Mouse (Mus musculus): ENCODE data around the gene Ripor2. TPM values are rescaled to one million over a fixed set of nuclear protein-coding genes. Genes with fewer than 3 reads are reported as not detected.

The Ripor2 gene
- polyA plus RNA-seq, 1 experiment from 2014 or later = 0.70 TPM

DNA sequence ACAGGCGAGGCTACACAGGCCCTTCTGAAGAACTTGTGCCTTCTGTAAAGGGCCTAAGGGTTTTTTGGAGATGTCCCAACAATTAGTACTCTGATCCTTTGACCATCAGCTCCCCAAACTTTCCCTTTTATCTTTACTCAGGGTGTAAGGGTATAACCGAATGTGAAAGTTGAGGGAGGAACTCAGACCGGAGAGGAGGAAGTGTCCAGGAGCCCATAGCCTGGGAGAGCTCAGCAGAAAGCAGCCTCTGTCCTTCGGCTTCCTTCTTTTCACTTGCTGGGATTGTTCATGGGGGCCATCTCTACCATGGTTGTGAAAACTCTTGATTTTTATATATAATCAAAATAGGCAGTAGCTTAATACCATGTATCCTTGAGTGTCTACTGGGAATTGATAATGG, 116.8 kb downstream of the Ripor2 start:
- 81% methylated on average over 4 of the region's 4 CpGs for WGBS
- Histone ChIP-seq H3K4me1 (replicated peaks; ENCODE audit: control insufficient read depth, insufficient read depth, low read length) (no peaks in the 10 kb centered on the region), H3K36me3 (ENCODE audit: control insufficient read depth, insufficient read depth) (no peaks in the 10 kb centered on the region), H3K9ac (ENCODE audit: low read depth, low read length) (no peak overlapping the region), H3K4me3 (ENCODE audit: low read depth, low read length) (no peak overlapping the region), H3K27me3 (replicated peaks; ENCODE audit: control insufficient read depth, insufficient read depth, low read length) (no peaks in the 10 kb centered on the region), H3K9me3 (ENCODE audit: control insufficient read depth) (no peaks in the 10 kb centered on the region), H3K4me2 (replicated peaks; ENCODE audit: low read depth) (no peak overlapping the region), H3K27ac (ENCODE audit: low read depth, low read length) (no peak overlapping the region)
- no peak for ATAC-seq
- TF ChIP-seq CTCF (IDR thresholded peaks at IDR 0.05; ENCODE audit: low read depth) = no peak

DNA sequence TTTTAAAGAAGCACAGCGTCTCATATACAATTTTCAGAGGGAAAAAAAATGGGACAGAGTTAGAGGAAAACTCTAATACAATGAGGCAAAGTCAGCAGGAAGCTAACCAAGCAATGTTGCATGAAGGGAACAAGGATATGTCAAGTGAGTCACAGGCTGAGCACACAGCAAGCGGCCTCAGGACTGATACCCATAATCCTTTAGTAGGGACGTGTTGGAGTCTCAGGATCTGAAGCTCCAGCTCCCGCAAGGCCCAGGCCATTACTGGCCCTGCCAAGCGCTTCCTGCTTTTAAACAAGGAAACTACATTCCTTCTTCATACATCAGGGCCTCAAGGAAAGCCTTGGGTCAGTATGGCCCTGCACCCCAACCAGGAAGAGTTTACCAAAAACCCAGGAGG, 120.1 kb downstream of the Ripor2 start:
- no peaks in the 10 kb centered on the region for H3K27me3 ChIP-seq (replicated peaks; ENCODE audit: control insufficient read depth, insufficient read depth, low read length)
- TF ChIP-seq CTCF (IDR thresholded peaks at IDR 0.05; ENCODE audit: low read depth) = no peak
- no peak overlapping the region for H3K4me3 ChIP-seq (ENCODE audit: low read depth, low read length)
- no peak overlapping the region for H3K4me2 ChIP-seq (replicated peaks; ENCODE audit: low read depth)
- H3K27ac ChIP-seq (ENCODE audit: low read depth, low read length) = no peak overlapping the region
- ATAC-seq = no peak
- H3K9ac ChIP-seq (ENCODE audit: low read depth, low read length) = no peak overlapping the region
- H3K4me1 ChIP-seq (replicated peaks; ENCODE audit: control insufficient read depth, insufficient read depth, low read length) = no peaks in the 10 kb centered on the region
- H3K36me3 ChIP-seq (ENCODE audit: control insufficient read depth, insufficient read depth) = no peaks in the 10 kb centered on the region
- no peaks in the 10 kb centered on the region for H3K9me3 ChIP-seq (ENCODE audit: control insufficient read depth)
- 71% methylated on average over 5 of the region's 5 CpGs for WGBS

DNA sequence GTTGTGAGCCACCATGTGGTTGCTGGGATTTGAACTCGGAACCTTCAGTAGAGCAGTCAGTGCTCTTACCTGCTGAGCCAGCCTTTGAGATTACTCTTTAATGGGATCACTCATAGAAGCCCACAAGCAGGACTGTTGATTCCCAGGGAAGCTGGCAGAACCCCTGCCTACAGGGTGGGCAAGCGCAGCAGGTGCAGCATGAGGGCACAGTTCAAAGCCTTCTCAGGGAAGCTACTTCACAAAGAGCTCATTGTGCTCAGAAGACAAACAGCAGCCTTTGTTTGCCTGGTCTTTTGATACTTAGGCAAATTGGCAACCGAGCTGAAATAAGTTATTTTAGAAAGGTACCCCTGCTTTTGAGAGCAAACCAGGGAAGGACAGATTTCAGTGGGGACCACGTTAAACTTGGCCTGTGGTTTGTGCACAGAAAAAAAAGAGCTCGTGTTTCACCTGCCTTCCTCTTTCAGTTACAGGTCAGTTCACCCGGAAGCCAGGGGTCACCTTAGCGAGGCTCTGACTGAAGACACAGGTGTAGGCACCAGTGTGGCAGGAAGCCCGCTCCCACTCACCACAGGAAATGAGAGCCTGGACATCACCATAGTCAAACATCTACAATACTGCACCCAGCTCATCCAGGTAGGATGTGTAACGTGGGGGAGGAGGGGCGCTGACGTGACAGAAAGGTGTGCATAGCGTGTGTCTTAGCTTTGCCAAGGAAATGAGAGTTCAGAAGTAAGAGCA, 127.8 kb downstream of the Ripor2 start:
- Histone ChIP-seq H3K27me3 (replicated peaks; ENCODE audit: control insufficient read depth, insufficient read depth, low read length) (no peaks in the 10 kb centered on the region), H3K4me2 (replicated peaks; ENCODE audit: low read depth) (no peak overlapping the region), H3K4me1 (replicated peaks; ENCODE audit: control insufficient read depth, insufficient read depth, low read length) (no peaks in the 10 kb centered on the region), H3K36me3 (ENCODE audit: control insufficient read depth, insufficient read depth) (no peaks in the 10 kb centered on the region), H3K9ac (ENCODE audit: low read depth, low read length) (no peak overlapping the region), H3K9me3 (ENCODE audit: control insufficient read depth) (no peaks in the 10 kb centered on the region), H3K4me3 (ENCODE audit: low read depth, low read length) (no peak overlapping the region), H3K27ac (ENCODE audit: low read depth, low read length) (no peak overlapping the region)
- ATAC-seq = peak; percentile 82
- TF ChIP-seq CTCF (IDR thresholded peaks at IDR 0.05; ENCODE audit: low read depth) = no peak
- WGBS = 53% methylated on average over 12 of the region's 12 CpGs

DNA sequence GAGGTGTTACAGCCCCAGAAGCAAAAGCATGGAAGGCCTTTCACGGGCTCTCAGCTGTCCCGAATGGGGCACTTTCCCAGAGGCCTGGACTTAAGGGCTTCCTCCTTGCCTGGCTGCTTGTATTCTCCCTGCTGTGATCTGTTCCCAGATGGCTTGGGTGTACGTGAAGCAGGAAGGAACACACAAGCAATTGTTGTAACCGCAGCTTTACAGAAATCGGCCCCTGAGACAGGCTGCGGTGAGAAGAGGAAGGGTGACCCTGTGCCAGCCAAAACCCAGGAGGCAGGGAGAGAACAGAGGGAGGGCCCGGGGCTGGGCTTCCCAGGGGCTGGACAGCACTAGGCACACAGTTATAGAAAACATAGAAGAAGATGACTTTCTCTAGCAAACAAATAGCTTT, 129.0 kb downstream of the Ripor2 start:
- H3K4me3 ChIP-seq (ENCODE audit: low read depth, low read length) = no peak overlapping the region
- no peak overlapping the region for H3K27ac ChIP-seq (ENCODE audit: low read depth, low read length)
- no peak overlapping the region for H3K9ac ChIP-seq (ENCODE audit: low read depth, low read length)
- no peak for ATAC-seq
- WGBS = 64% methylated on average over 7 of the region's 7 CpGs
- no peaks in the 10 kb centered on the region for H3K4me1 ChIP-seq (replicated peaks; ENCODE audit: control insufficient read depth, insufficient read depth, low read length)
- no peak for TF ChIP-seq CTCF (IDR thresholded peaks at IDR 0.05; ENCODE audit: low read depth)
- no peaks in the 10 kb centered on the region for H3K27me3 ChIP-seq (replicated peaks; ENCODE audit: control insufficient read depth, insufficient read depth, low read length)
- no peak overlapping the region for H3K4me2 ChIP-seq (replicated peaks; ENCODE audit: low read depth)
- no peaks in the 10 kb centered on the region for H3K36me3 ChIP-seq (ENCODE audit: control insufficient read depth, insufficient read depth)
- no peaks in the 10 kb centered on the region for H3K9me3 ChIP-seq (ENCODE audit: control insufficient read depth)

DNA sequence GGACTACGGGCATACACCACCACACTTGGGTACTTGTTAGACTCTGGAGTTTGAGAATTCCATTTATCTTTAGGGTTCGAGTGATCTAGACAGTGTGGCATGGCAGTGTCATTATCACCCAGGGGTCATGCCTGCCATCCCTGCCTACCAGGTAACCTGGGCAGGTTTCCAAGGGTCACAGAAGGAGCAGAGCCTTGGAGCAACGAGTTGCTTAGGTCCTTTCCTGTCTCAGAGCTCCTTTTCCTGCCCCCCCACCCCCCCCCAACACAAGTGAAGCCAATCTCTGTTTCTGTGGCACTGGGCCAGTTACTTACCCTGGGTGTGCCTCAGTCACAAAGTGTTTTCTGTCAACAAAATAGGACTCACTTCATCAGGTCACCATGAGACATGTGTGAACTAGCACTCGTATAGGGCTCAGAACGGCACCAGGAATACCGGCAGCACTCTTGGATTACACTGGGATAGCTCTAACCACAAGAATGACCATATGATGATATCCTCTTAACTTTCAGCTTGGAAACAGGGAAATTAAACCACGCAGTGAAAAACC, 130.7 kb downstream of the Ripor2 start:
- Histone ChIP-seq H3K9ac (ENCODE audit: low read depth, low read length) (no peak overlapping the region), H3K27me3 (replicated peaks; ENCODE audit: control insufficient read depth, insufficient read depth, low read length) (no peaks in the 10 kb centered on the region), H3K4me2 (replicated peaks; ENCODE audit: low read depth) (no peak overlapping the region), H3K36me3 (ENCODE audit: control insufficient read depth, insufficient read depth) (no peaks in the 10 kb centered on the region), H3K9me3 (ENCODE audit: control insufficient read depth) (no peaks in the 10 kb centered on the region), H3K27ac (ENCODE audit: low read depth, low read length) (no peak overlapping the region), H3K4me3 (ENCODE audit: low read depth, low read length) (no peak overlapping the region), H3K4me1 (replicated peaks; ENCODE audit: control insufficient read depth, insufficient read depth, low read length) (no peaks in the 10 kb centered on the region)
- TF ChIP-seq CTCF (IDR thresholded peaks at IDR 0.05; ENCODE audit: low read depth) = no peak
- WGBS = 63% methylated on average over 7 of the region's 7 CpGs
- ATAC-seq = no peak

DNA sequence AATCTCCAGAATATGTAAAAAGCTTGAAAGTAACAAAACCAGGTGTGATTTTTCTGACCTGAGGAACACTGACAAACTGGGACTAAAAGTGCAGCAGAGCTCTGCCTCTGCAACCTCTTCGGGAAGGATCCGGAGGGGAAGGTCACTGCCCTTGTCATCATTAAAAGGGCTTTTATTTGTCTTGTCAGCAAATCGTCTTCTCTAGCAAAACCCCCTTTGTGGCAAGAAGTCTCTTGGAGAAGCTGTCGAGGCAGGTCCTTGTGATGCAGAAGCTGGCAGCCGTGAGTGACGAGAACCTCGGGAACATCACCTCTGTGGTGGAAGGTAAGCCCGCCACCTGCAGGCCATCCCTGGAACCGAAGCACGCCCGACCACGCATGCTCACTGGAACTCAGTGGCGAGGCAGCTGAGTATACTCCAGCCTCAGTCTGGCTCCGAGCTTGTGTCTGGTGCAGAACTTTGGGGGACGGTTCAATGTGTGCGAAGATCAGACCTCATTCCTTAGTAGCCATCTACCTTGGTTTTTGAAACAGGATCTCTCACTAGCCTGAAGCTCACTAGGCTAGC, 131.5 kb downstream of the Ripor2 start:
- Histone ChIP-seq H3K36me3 (ENCODE audit: control insufficient read depth, insufficient read depth) (no peaks in the 10 kb centered on the region), H3K4me1 (replicated peaks; ENCODE audit: control insufficient read depth, insufficient read depth, low read length) (no peaks in the 10 kb centered on the region), H3K4me3 (ENCODE audit: low read depth, low read length) (no peak overlapping the region), H3K4me2 (replicated peaks; ENCODE audit: low read depth) (peak overlapping the region; percentile 49), H3K9ac (ENCODE audit: low read depth, low read length) (no peak overlapping the region), H3K27me3 (replicated peaks; ENCODE audit: control insufficient read depth, insufficient read depth, low read length) (no peaks in the 10 kb centered on the region), H3K9me3 (ENCODE audit: control insufficient read depth) (no peaks in the 10 kb centered on the region), H3K27ac (ENCODE audit: low read depth, low read length) (no peak overlapping the region)
- ATAC-seq = peak; percentile 49; the same call in 1 of the 2 replicates
- TF ChIP-seq CTCF (IDR thresholded peaks at IDR 0.05; ENCODE audit: low read depth) = peak; percentile 97
- WGBS = 8% methylated on average over 16 of the region's 16 CpGs

All from intestine, postnatal 0 days (tissue).